In the genomic region with DNA sequence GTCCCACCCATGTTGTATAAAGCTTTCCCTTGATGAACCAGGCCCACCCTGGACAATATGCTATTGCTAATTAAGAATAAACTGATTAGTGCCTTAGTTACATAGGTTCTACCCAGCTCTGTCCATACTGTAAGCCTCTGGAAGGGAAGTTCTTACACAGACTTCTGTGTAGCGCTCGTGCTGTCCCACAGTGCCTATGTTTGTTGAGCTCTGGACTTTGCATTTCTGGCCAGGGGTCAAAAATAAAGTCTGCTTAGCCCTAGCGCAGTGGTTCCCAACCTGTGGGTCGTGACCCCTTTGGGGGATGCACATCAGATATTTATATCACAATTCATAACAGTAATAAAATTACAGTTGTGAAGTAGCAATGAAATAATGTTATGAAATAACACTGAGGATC, we compare ENCODE assay signal across 10 mouse cellular contexts.
"Had no signal": no experiment of that assay in that cellular context is flagged by ENCODE, and none has a peak within 500 bp of the region (broad histone marks: within the 10 kb centered on the region; RNA-seq: fewer than 3 reads in every experiment).

No protein-coding gene starts in this region.

- ATAC-seq: intestine, embryonic 16.5 days; midbrain, embryonic 13.5 days had no signal

- H3K36me3 ChIP-seq: limb, embryonic 13.5 days; midbrain, embryonic 13.5 days had no signal

- H3K4me2 ChIP-seq: limb, embryonic 13.5 days; midbrain, embryonic 13.5 days had no signal

- H3K9me3 ChIP-seq: limb, embryonic 13.5 days; midbrain, embryonic 13.5 days had no signal

- H3K27me3 ChIP-seq: limb, embryonic 13.5 days; midbrain, embryonic 13.5 days had no signal

- H3K27ac ChIP-seq: kidney, postnatal 0 days; limb, embryonic 13.5 days; midbrain, embryonic 13.5 days had no signal

- H3K9ac ChIP-seq: limb, embryonic 13.5 days; midbrain, embryonic 13.5 days had no signal

- DNase-seq: kidney, adult 9 months; kidney, postnatal 36 days; left cerebral cortex, postnatal 4 days; lung, adult 18-20 months; right cerebral cortex, adult 18-20 months; right cerebral cortex, postnatal 25 days had no signal

- H3K4me3 ChIP-seq: limb, embryonic 13.5 days; midbrain, embryonic 13.5 days had no signal
